Mouse (Mus musculus) limb, embryonic 14.5 days (tissue): ENCODE measurements around the gene Tmem54. TPM values are rescaled to one million over a fixed set of nuclear protein-coding genes. Genes with fewer than 3 reads are reported as not detected.

Experiments used
- ATAC-seq: fragments of 200-750 bp; cut with Nextera tagmentation; 2 replicates; pipeline ENCODE4 v1.8.0; 2017; ENCODE audit warnings: low read depth, moderate number of reproducible peaks, moderate TSS enrichment; ENCODE audit not compliant: low FRiP score
- DNase-seq: peaks from one replicate; pipeline ENCODE4 v3.0.0-alpha.2; 2015; ENCODE audit warnings: low spot score
- H3K27ac ChIP-seq: fragments of 300-500 bp; sonication (generic); replicated peaks from 2 replicates; pipeline ENCODE4 v1.5.1; 2014; ENCODE audit warnings: low read depth, mild to moderate bottlenecking, low read length, moderate library complexity, mixed read lengths
- H3K27me3 ChIP-seq: fragments of 300-500 bp; sonication (generic); 2 replicates; pipeline ENCODE4 v1.6.1; 2014; ENCODE audit warnings: low read length, mixed read lengths; ENCODE audit not compliant: control insufficient read depth, insufficient read depth
- H3K36me3 ChIP-seq: fragments of 300-500 bp; sonication (generic); 2 replicates; pipeline ENCODE4 v1.6.1; 2014; ENCODE audit warnings: mild to moderate bottlenecking, low read length, moderate library complexity, mixed read lengths; ENCODE audit not compliant: control insufficient read depth, insufficient read depth
- H3K4me1 ChIP-seq: fragments of 300-500 bp; sonication (generic); 2 replicates; pipeline ENCODE4 v1.6.1; 2014; ENCODE audit warnings: antibody characterized with exemption, low read length, mixed read lengths; ENCODE audit not compliant: control insufficient read depth, insufficient read depth
- H3K4me2 ChIP-seq: fragments of 300-500 bp; sonication (generic); replicated peaks from 2 replicates; pipeline ENCODE4 v1.6.1; 2014; ENCODE audit warnings: low read depth, mild to moderate bottlenecking, low read length, moderate library complexity; ENCODE audit not compliant: severe bottlenecking
- H3K4me3 ChIP-seq: fragments of 300-500 bp; sonication (generic); replicated peaks from 2 replicates; pipeline ENCODE4 v1.5.1; 2014; ENCODE audit warnings: low read length
- H3K9ac ChIP-seq: fragments of 300-500 bp; sonication (generic); 2 replicates; pipeline ENCODE4 v1.6.1; 2014; ENCODE audit warnings: mild to moderate bottlenecking, low read depth, low read length, moderate library complexity; ENCODE audit not compliant: severe bottlenecking
- H3K9me3 ChIP-seq: fragments of 300-500 bp; sonication (generic); 2 replicates; pipeline ENCODE4 v1.6.1; 2016; ENCODE audit warnings: low read length; ENCODE audit not compliant: control insufficient read depth
- POLR2A ChIP-seq: fragments of 200-500 bp; IDR thresholded peaks from 2 replicates; pipeline ENCODE4 v1.8.0; 2012; ENCODE audit warnings: inconsistent platforms, mild to moderate bottlenecking, moderate library complexity, borderline replicate concordance; ENCODE audit not compliant: insufficient read depth, insufficient read length; ENCODE audit errors: extremely low read depth
- WGBS: fragments of 180-500 bp; shearing (Covaris S2); extraction: QIAGEN DNeasy Blood & Tissue Kit; methylation state at CpG from one replicate; pipeline ENCODE4 v1.1.7; 2014; 5-methylcytosine and 5-hydroxymethylcytosine counted together
- polyA plus RNA-seq, 2 experiments: library from polyadenylated mRNA; depleted of rRNA in 1 of 2; stranded (reverse) in 1 of 2; unstranded in 1 of 2; fragments of >200 nt; fragmentation: Nextera tagmentation in 1 of 2; extraction: Ambion mirVana in 1 of 2; gene quantifications; 2 replicates each; pipeline versions ENCODE4 v1.2.1 to v1.2.3; 2012 to 2014

The Tmem54 gene
- polyA plus RNA-seq (2012; rRNA removed), result 8.8 and 9.9 TPM in 2 replicates
- 11.1 and 13.3 TPM in 2 replicates for polyA plus RNA-seq (2014; fragmentation: Nextera tagmentation; extraction: Ambion mirVana)

GRCm38 (mm10) chr4:129105356-129105755 is at the start of gene Tmem54:
Gene Tmem54 (plus strand): TSS chr4:129105548.
- DNase-seq, result no peak

GRCm38 (mm10) chr4:129055562-129055961 is 49.8 kb upstream of the Tmem54 start:
- ATAC-seq (no peak), DNase-seq (no peak)
- TF ChIP-seq POLR2A, result no peak
- Histone ChIP-seq H3K36me3 (no peaks in the 10 kb centered on the region), H3K9me3 (no peaks in the 10 kb centered on the region), H3K27me3 (peaks cover 3% of the 10 kb centered on the region), H3K4me3 (no peak overlapping the region), H3K4me1 (peaks cover 9% of the 10 kb centered on the region), H3K4me2 (no peak overlapping the region), H3K9ac (no peak overlapping the region), H3K27ac (no peak overlapping the region)
- WGBS, result 86% methylated on average over 5 of the region's 5 CpGs

More at GRCm38 (mm10) chr4:129105356-129105755, at the start of gene Tmem54:
- Histone ChIP-seq H3K9ac (peak within 1 kb of the TSS; percentile 40), H3K9me3 (no peaks in the 10 kb centered on the region), H3K4me1 (peaks cover 4% of the 10 kb centered on the region; the same call in 1 of the 2 replicates), H3K4me3 (peak within 1 kb of the TSS; percentile 29), H3K27me3 (peaks cover 22% of the 10 kb centered on the region), H3K4me2 (peak within 1 kb of the TSS; percentile 43), H3K36me3 (no peaks in the 10 kb centered on the region), H3K27ac (no peak within 1 kb of the TSS)
- ATAC-seq, result no peak
- no peak for TF ChIP-seq POLR2A
- WGBS, result 2% methylated on average over 30 of the region's 40 CpGs

- peak; percentile 97 for ATAC-seq
- peaks cover 9% of the 10 kb centered on the region for H3K4me1 ChIP-seq
- no peaks in the 10 kb centered on the region for H3K27me3 ChIP-seq
- H3K9me3 ChIP-seq, result no peaks in the 10 kb centered on the region
- H3K27ac ChIP-seq, result peak overlapping the region; percentile 84
- H3K36me3 ChIP-seq, result no peaks in the 10 kb centered on the region
- H3K9ac ChIP-seq, result peak overlapping the region; percentile 91
- H3K4me3 ChIP-seq, result peak overlapping the region; percentile 82
- 5% methylated on average over 32 of the region's 44 CpGs for WGBS
- peak overlapping the region; percentile 99 for H3K4me2 ChIP-seq
- TF ChIP-seq POLR2A, result peak; percentile 90; the same call in 1 of the 2 replicates
- peak; percentile 97 for DNase-seq
Measured at GRCm38 (mm10) chr4:129057533-129058206, 47.7 kb upstream of the Tmem54 start.

- H3K4me3 ChIP-seq, result peak within 1 kb of the TSS; percentile 82
- peak within 1 kb of the TSS; percentile 99 for H3K4me2 ChIP-seq
- H3K27ac ChIP-seq, result peak within 1 kb of the TSS; percentile 84
- ATAC-seq, result peak; percentile 21; the same call in 1 of the 2 replicates
- 0% methylated on average over 43 of the region's 107 CpGs for WGBS
- H3K36me3 ChIP-seq, result no peaks in the 10 kb centered on the region
- no peaks in the 10 kb centered on the region for H3K27me3 ChIP-seq
- H3K4me1 ChIP-seq, result peaks cover 9% of the 10 kb centered on the region
- H3K9me3 ChIP-seq, result no peaks in the 10 kb centered on the region
- peak within 1 kb of the TSS; percentile 91 for H3K9ac ChIP-seq
- no peak for TF ChIP-seq POLR2A
- DNase-seq, result no peak
Measured at GRCm38 (mm10) chr4:129058207-129059092, 46.9 kb upstream of the Tmem54 start, which contains the start of gene Rnf19b. Gene Rnf19b (plus strand): TSS chr4:129058271.

- 4% methylated on average over 13 of the region's 13 CpGs for WGBS
- peaks cover 9% of the 10 kb centered on the region for H3K4me1 ChIP-seq
- H3K27ac ChIP-seq, result 0 out of 2 replicates have a peak overlapping the region, but pooled peaks have one; percentile 84
- peak overlapping the region; percentile 99 for H3K4me2 ChIP-seq
- no peaks in the 10 kb centered on the region for H3K27me3 ChIP-seq
- no peaks in the 10 kb centered on the region for H3K36me3 ChIP-seq
- H3K9ac ChIP-seq, result peak overlapping the region; percentile 91
- DNase-seq (peak; percentile 40), ATAC-seq (no peak)
- no peak for TF ChIP-seq POLR2A
- H3K9me3 ChIP-seq, result no peaks in the 10 kb centered on the region
- H3K4me3 ChIP-seq, result peak overlapping the region; percentile 82
Measured at GRCm38 (mm10) chr4:129059125-129059551, 46.2 kb upstream of the Tmem54 start.
